Mouse (Mus musculus): Measurements from ENCODE around the gene Dock1. TPM values are rescaled to one million over a fixed set of nuclear protein-coding genes. Genes with fewer than 3 reads are reported as not detected.

Gene Dock1
- total RNA-seq, 1 experiment: 24.3 TPM

DNA sequence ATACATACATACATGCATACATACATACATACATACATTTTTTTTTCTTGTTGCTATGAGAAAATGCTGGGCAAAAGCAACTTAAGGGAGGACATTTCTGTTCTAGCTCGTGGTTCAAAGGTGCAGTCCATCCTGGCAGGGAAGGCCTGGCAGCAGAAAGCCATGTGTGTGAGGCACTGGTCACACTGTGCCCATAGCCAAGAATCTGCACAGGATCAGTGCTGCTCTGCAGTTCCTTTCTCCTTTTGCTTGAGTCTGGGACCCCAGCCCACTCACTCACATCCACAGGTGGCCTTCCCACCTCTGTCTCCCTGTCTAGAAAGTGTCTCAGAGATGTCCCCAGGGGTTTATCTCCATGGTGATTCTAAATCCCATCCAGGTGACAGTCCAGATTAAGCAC lies 331.8 kb downstream of the Dock1 start:
- DNase-seq (ENCODE audit: low read depth, low spot score): no peak
- no peaks in the 10 kb centered on the region for H3K36me3 ChIP-seq (ENCODE audit: control insufficient read depth, insufficient read depth, low read length, poor library complexity, severe bottlenecking)
- H3K4me3 ChIP-seq (ENCODE audit: insufficient read depth in 1 of 2, low read depth in 1 of 2, low read length in 2 of 2, poor library complexity in 1 of 2, severe bottlenecking in 1 of 2): no peak overlapping the region
- H3K4me1 ChIP-seq (ENCODE audit: control insufficient read depth in 2 of 2, insufficient read depth in 2 of 2, low read length in 2 of 2, poor library complexity in 1 of 2): no peaks in the 10 kb centered on the region
- H3K9ac ChIP-seq (ENCODE audit: insufficient read depth, low read depth, low read length, poor library complexity, severe bottlenecking): no peak overlapping the region
- TF ChIP-seq ZNF384 (IDR thresholded peaks at IDR 0.05; ENCODE audit: low read depth, low read length): no peak
- TF ChIP-seq ZC3H11A (IDR thresholded peaks at IDR 0.05; ENCODE audit: borderline replicate concordance, low read depth, low read length): no peak
- TF ChIP-seq HCFC1 (IDR thresholded peaks at IDR 0.05; ENCODE audit: borderline replicate concordance, insufficient read depth, low read length): no peak
- TF ChIP-seq MAFK (IDR thresholded peaks at IDR 0.05; ENCODE audit: insufficient read depth, low read depth, low read length): no peak
- no peak for TF ChIP-seq CHD2 (IDR thresholded peaks at IDR 0.05; ENCODE audit: low read depth, low read length)
- in situ Hi-C loops (cut with MboI; ENCODE audit: low sequenced_read_pairs in 2 of 2, unreplicated experiment in 2 of 2): no loop called here
- H3K27ac ChIP-seq (ENCODE audit: insufficient read depth, low read depth, low read length, poor library complexity, severe bottlenecking): no peak overlapping the region
- no peaks in the 10 kb centered on the region for H3K9me3 ChIP-seq (ENCODE audit: control insufficient read depth, insufficient read depth, low read depth, low read length)

DNA sequence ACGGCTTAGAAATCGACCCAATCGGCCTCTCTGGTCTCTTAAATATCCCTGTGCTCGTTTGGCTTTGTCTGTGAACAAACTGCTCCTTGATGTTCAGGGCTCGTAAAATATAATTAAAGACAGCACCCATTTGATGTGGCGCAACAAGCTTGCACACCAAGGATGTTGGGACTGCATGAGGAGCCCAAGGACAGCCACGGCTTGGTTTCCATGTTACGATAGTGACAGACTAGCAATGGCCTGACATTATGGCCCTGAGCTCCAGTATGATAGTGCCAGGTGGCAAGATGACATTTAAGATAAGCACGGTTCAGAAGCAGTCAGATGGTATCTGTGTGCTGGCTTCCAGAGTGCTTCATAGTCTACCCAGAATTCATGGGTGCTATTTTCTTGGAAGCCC lies 332.4 kb downstream of the Dock1 start:
- H3K9me3 ChIP-seq (ENCODE audit: control insufficient read depth, insufficient read depth, low read depth, low read length): no peaks in the 10 kb centered on the region
- no peak for DNase-seq (ENCODE audit: low read depth, low spot score)
- no peak overlapping the region for H3K4me3 ChIP-seq (ENCODE audit: insufficient read depth in 1 of 2, low read depth in 1 of 2, low read length in 2 of 2, poor library complexity in 1 of 2, severe bottlenecking in 1 of 2)
- no peak for TF ChIP-seq ZC3H11A (IDR thresholded peaks at IDR 0.05; ENCODE audit: borderline replicate concordance, low read depth, low read length)
- TF ChIP-seq ZNF384 (IDR thresholded peaks at IDR 0.05; ENCODE audit: low read depth, low read length): no peak
- H3K27ac ChIP-seq (ENCODE audit: insufficient read depth, low read depth, low read length, poor library complexity, severe bottlenecking): no peak overlapping the region
- in situ Hi-C loops (cut with MboI; ENCODE audit: low sequenced_read_pairs in 2 of 2, unreplicated experiment in 2 of 2): no loop called here
- H3K9ac ChIP-seq (ENCODE audit: insufficient read depth, low read depth, low read length, poor library complexity, severe bottlenecking): no peak overlapping the region
- H3K4me1 ChIP-seq (ENCODE audit: control insufficient read depth in 2 of 2, insufficient read depth in 2 of 2, low read length in 2 of 2, poor library complexity in 1 of 2): no peaks in the 10 kb centered on the region
- no peaks in the 10 kb centered on the region; the same call in 1 of the 2 replicates for H3K36me3 ChIP-seq (ENCODE audit: control insufficient read depth, insufficient read depth, low read length, poor library complexity, severe bottlenecking)

DNA sequence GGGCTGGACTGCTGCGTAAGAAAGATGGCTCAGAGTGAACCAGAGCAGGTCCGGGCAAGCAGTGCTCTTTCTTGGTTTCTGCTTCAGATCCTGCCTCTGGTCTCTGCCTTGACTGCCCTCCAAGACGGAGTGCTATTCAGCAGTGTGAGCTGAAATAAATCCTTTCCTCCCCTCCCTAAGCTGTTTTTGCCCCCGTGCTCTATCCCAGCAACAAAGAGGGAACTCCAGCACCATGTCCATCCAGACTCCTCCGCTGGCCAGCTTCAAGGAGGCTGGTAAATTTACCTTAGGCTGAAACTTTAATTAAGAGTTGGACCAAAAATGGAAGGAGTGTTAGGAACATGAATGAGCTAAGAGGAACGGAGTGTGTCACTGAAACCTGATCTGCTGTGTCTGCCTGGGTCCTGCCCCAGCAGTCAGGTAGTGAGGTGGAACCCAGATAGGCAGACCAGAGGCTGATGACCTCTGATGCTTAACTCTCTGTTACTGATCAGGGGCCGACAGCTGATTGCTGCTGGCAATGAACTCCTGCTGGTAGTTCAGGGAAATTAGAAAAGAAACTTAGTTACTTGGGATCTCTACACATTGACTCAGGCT lies 335.6 kb downstream of the Dock1 start:
- Histone ChIP-seq H3K4me1 (ENCODE audit: control insufficient read depth in 2 of 2, insufficient read depth in 2 of 2, low read length in 2 of 2, poor library complexity in 1 of 2) (no peaks in the 10 kb centered on the region), H3K4me3 (ENCODE audit: insufficient read depth in 1 of 2, low read depth in 1 of 2, low read length in 2 of 2, poor library complexity in 1 of 2, severe bottlenecking in 1 of 2) (no peak overlapping the region), H3K9me3 (ENCODE audit: control insufficient read depth, insufficient read depth, low read depth, low read length) (no peaks in the 10 kb centered on the region), H3K9ac (ENCODE audit: insufficient read depth, low read depth, low read length, poor library complexity, severe bottlenecking) (no peak overlapping the region), H3K27ac (ENCODE audit: insufficient read depth, low read depth, low read length, poor library complexity, severe bottlenecking) (no peak overlapping the region), H3K36me3 (ENCODE audit: control insufficient read depth, insufficient read depth, low read length, poor library complexity, severe bottlenecking) (no peaks in the 10 kb centered on the region; the same call in 1 of the 2 replicates)
- no peak for DNase-seq (ENCODE audit: low read depth, low spot score)
- in situ Hi-C loops (cut with MboI; ENCODE audit: low sequenced_read_pairs in 2 of 2, unreplicated experiment in 2 of 2): no loop called here
- TF ChIP-seq HCFC1 (IDR thresholded peaks at IDR 0.05; ENCODE audit: borderline replicate concordance, insufficient read depth, low read length) (no peak), MAFK (IDR thresholded peaks at IDR 0.05; ENCODE audit: insufficient read depth, low read depth, low read length) (no peak), CHD2 (IDR thresholded peaks at IDR 0.05; ENCODE audit: low read depth, low read length) (no peak), ZC3H11A (IDR thresholded peaks at IDR 0.05; ENCODE audit: borderline replicate concordance, low read depth, low read length) (no peak), ZNF384 (IDR thresholded peaks at IDR 0.05; ENCODE audit: low read depth, low read length) (no peak)

DNA sequence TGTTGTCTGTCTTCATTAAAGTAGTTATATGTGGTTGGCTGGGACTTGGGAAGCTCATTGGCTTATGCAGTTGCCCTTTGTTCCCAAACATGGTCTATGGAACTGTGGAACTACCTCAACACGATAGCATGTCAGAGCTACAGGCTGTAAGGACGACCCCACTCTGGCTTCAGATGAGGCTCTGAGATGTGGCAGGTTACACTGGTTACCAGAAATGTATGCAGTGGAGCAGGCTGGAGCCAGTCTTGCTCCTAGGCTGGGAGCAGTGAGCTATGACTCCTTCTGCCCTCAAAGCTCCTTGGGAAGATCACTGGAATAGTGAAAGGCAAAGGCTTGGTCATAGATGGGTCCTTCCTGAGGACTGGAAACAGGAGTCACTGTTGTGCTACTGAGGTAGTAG lies 337.6 kb downstream of the Dock1 start:
- in situ Hi-C loops (cut with MboI; ENCODE audit: low sequenced_read_pairs in 2 of 2, unreplicated experiment in 2 of 2): no loop called here
- Histone ChIP-seq H3K9ac (ENCODE audit: insufficient read depth, low read depth, low read length, poor library complexity, severe bottlenecking) (no peak overlapping the region), H3K4me3 (ENCODE audit: insufficient read depth in 1 of 2, low read depth in 1 of 2, low read length in 2 of 2, poor library complexity in 1 of 2, severe bottlenecking in 1 of 2) (no peak overlapping the region), H3K4me1 (ENCODE audit: control insufficient read depth in 2 of 2, insufficient read depth in 2 of 2, low read length in 2 of 2, poor library complexity in 1 of 2) (no peaks in the 10 kb centered on the region), H3K36me3 (ENCODE audit: control insufficient read depth, insufficient read depth, low read length, poor library complexity, severe bottlenecking) (no peaks in the 10 kb centered on the region; the same call in 1 of the 2 replicates), H3K9me3 (ENCODE audit: control insufficient read depth, insufficient read depth, low read depth, low read length) (no peaks in the 10 kb centered on the region), H3K27ac (ENCODE audit: insufficient read depth, low read depth, low read length, poor library complexity, severe bottlenecking) (peak overlapping the region; percentile 31; the same call in 1 of the 2 replicates)
- DNase-seq (ENCODE audit: low read depth, low spot score): no peak
- TF ChIP-seq ZNF384 (IDR thresholded peaks at IDR 0.05; ENCODE audit: low read depth, low read length) (no peak), CHD2 (IDR thresholded peaks at IDR 0.05; ENCODE audit: low read depth, low read length) (no peak), ZC3H11A (IDR thresholded peaks at IDR 0.05; ENCODE audit: borderline replicate concordance, low read depth, low read length) (no peak), HCFC1 (IDR thresholded peaks at IDR 0.05; ENCODE audit: borderline replicate concordance, insufficient read depth, low read length) (no peak), MAFK (IDR thresholded peaks at IDR 0.05; ENCODE audit: insufficient read depth, low read depth, low read length) (no peak)

DNA sequence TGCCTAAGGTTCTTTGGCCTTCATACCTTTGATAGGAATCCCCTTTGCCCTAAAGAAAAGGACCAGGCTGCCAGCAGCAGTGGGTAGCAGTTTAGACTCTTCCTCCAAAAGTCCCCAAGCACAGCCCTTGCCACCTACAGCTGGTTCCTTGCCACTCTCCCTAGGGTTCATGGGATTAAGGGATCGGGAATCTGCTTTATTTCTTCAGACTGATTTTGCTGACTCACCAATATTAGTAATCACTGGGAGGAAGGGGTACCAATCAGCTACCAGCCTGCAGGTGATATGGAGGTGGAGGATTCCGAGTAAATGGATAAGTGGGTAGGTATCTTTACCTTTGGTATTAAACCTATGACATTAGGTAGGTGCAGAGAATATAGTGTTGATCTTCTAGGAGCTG lies 340.5 kb downstream of the Dock1 start:
- Histone ChIP-seq H3K27ac (ENCODE audit: insufficient read depth, low read depth, low read length, poor library complexity, severe bottlenecking) (no peak overlapping the region), H3K9me3 (ENCODE audit: control insufficient read depth, insufficient read depth, low read depth, low read length) (no peaks in the 10 kb centered on the region), H3K9ac (ENCODE audit: insufficient read depth, low read depth, low read length, poor library complexity, severe bottlenecking) (no peak overlapping the region), H3K36me3 (ENCODE audit: control insufficient read depth, insufficient read depth, low read length, poor library complexity, severe bottlenecking) (no peaks in the 10 kb centered on the region; the same call in 1 of the 2 replicates), H3K4me1 (ENCODE audit: control insufficient read depth in 2 of 2, insufficient read depth in 2 of 2, low read length in 2 of 2, poor library complexity in 1 of 2) (no peaks in the 10 kb centered on the region), H3K4me3 (ENCODE audit: insufficient read depth in 1 of 2, low read depth in 1 of 2, low read length in 2 of 2, poor library complexity in 1 of 2, severe bottlenecking in 1 of 2) (no peak overlapping the region)
- no peak for TF ChIP-seq ZNF384 (IDR thresholded peaks at IDR 0.05; ENCODE audit: low read depth, low read length)
- peak; percentile 84 for TF ChIP-seq MAFK (IDR thresholded peaks at IDR 0.05; ENCODE audit: insufficient read depth, low read depth, low read length)
- in situ Hi-C loops (cut with MboI; ENCODE audit: low sequenced_read_pairs in 2 of 2, unreplicated experiment in 2 of 2): no loop called here
- DNase-seq (ENCODE audit: low read depth, low spot score): no peak

All from ES-E14 (cell line).